Mouse (Mus musculus): Measurements from ENCODE around the gene R3hdm4.

Gene R3hdm4

DNA sequence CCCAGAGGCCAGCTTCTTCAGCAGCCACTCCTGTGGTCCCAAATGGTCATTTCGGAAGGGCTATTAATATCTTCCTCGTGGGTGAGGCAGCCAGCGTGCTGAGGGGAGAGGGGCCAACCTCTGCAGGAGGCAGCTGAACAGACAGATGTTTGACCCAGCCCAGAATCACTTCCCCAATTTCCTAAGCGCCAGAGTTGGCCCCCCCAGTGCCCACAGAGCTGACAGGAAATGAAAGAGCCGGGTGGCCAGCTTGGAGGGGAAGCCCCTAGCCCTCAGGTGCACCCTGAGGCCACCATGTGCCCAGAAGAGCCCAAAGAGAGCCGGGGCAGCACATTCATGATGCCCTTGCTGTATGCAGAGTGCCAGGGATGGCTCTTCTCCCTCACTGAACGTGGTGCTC lies 19.7 kb upstream of the R3hdm4 start:
- DNase-seq: peak; percentile 66 to 77

DNA sequence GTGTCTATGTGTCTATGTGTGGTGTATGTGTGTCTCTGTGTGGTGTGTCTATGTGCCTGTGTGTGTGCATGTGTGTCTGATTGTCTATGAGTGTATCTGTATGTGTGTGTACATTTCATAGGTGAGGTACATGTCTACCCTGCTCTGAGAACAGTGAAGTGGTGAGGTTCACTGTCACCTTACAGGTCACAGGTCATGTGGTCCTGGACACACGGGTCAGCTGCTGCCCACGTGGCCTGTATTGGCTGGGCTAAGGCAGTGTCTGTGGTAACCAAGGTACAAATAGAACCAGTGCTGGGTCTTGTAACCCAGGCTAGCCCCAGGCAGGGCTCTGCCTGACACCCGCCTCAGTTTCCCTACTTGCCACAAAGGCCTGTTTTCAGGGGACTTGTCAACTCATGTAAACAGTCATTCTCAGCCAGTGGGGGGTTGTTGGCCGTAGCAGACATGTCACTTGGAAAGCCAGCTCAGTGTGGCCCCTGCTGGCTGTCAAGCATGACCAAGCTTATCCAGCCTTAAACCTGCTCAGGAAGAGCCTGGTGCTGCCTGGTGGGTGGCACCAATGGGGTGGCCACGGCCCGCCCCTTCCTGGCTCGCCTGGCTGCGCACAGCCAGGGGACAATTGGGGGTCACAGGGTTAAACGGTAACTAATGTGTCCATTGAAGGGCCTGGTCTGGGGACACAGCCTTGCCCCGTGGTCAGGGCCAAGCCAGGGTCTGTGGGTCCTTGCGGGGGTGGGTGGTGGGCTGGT lies 16.9 kb upstream of the R3hdm4 start:
- DNase-seq: no peak

DNA sequence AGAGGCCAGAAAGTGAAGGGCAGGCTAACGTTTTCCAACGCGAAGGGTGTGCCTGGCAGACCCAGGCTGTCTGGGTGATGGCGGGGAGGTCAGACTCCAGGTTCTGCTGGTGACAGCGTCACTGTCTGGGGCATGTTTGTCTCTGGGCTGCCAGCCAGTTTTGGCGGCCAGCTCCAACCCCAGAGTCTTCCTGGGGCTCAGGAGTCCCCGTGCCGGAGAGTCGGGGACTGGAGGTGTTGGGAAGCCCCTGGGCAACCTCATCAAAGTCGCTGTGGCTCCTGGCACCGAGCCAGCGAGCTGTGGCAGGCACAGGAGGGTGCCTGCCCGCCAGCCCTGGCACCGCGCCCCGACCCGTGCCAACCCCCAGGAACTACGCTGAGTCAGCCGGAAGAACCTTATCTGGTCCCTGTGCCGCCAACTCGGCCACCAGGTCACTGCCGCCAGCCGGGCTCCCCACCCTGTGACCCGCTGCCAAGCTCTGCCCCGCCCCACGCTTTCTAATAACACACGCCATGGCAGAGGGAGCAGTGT lies 16.0 kb upstream of the R3hdm4 start:
- peak; percentile 90 to 94 for DNase-seq

DNA sequence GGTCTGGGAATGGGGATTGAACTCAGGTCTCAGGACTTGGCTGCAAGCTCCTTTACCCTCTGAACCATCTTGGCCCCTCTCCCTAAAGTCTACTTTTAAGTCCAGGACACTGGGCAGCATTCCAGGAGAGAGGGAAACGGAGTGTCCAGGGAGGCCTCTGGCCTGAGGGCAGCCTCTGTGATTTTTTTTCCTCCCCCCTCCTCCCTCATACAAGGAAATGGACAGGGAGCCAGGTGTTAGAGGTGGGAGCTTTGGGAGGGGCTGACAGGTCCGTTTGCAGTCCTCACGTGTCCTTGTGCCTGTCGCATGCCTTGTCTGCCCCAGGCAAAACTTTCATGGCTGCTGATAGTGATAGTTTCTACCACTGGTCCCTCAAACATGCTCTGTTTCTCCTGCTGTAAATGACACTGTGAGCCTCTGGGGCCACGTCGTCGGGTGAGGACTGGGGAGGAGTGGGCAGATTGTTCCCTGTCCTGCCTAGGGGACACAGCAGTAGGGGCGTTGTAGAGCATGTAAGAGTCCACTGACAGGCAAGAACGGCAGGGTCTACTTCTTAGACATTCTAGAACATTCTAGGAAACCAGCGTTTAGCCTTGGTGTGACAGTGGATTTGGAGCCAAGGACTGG lies 15.4 kb upstream of the R3hdm4 start:
- DNase-seq: peak in 1 of 2 experiments; percentile 46

DNA sequence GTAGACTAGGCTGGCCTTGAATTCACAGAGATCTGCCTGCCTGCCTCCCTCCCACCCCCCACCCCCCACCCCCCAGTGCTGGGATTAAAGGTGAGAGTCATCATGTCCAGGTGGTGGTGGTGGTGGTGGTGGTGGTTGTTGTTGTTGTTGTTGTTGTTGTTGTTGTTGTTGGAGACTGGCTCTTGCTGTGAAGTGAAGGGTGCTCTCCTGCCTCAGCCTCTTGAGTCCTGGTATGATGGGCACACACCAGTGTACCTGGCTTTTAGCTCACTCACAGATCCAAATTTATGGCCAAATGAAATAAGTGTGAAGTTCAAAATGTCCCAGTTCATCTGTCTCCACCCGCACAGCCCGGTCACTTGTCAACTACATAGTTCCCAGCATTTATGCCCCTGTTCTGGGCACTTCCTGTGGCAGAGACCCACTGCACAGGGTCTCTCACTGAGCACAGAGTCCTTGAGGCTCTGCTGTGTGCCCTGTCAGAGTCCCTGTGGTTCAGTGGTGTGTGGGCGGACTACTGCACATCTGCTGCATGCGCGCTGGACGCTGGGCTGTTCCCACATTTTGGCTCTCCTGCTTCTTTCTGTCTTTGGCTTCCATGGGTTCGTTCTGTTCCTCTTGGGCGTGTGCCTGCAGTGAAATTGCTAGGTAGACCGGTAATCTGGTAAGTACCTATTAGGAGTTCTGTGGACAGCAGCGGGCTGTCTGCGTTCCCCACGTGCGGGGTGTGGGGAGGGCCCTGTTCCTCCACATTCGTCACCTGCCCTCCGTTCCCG lies 14.0 kb upstream of the R3hdm4 start:
- DNase-seq: no peak

- peak; percentile 91 to 97 for DNase-seq
Measured at GRCm38 (mm10) chr10:79934272-79934721, 13.3 kb upstream of the R3hdm4 start.

- no peak for DNase-seq
Measured at GRCm38 (mm10) chr10:79933861-79934260, 12.9 kb upstream of the R3hdm4 start.

DNA sequence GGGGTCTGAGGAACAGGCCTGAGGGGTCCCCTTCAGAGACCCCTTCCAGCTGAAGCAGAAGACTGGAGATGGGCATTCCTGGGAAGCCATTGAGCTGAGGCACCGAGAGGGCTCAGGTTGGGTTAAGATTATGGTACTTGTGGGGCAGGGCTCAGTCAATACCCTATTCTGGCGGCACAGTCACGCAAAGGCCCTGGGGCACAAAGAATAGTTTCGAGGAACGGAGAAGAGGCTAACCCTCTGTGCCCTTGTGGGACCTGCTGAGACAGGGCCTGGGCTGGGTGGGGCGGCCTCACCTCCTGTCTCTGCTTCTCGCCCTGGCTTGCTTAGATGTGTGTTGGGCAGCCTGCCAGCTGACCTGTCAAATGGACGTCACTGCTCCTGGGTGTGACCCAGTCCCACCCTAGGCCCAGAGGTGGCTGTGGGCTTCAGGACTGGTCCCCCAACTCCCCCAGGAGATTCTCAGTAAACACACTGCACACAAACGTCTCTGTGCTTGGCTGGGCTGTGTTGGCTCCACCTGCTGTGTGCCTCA lies 12.2 kb upstream of the R3hdm4 start:
- DNase-seq: peak; percentile 53 to 64

DNA sequence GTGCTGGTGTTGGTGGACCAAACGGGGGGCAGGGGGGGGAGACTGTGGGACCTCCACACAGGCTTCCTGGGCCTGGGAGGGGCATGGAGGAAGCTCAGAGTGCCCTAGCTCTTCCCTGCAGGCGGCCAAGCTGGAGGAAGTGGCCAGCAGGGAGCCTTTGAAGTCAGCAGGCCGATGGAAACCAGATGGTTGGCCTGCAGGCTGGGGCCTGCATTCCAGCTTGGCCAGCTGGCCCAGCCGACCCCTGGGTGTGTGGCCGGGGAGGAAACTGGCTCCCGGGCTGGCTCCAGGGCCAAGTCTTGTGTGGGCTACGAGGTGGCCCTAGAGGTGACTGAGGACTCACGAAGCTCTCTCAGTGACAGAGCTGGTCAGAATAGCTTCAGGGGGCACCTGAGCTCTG lies 11.7 kb upstream of the R3hdm4 start:
- peak; percentile 82 to 94 for DNase-seq

- DNase-seq: no peak
Measured at GRCm38 (mm10) chr10:79931797-79932196, 10.8 kb upstream of the R3hdm4 start.

GRCm38 (mm10) chr10:79930826-79931186 lies 9.8 kb upstream of the R3hdm4 start:
- no peak for DNase-seq

DNA sequence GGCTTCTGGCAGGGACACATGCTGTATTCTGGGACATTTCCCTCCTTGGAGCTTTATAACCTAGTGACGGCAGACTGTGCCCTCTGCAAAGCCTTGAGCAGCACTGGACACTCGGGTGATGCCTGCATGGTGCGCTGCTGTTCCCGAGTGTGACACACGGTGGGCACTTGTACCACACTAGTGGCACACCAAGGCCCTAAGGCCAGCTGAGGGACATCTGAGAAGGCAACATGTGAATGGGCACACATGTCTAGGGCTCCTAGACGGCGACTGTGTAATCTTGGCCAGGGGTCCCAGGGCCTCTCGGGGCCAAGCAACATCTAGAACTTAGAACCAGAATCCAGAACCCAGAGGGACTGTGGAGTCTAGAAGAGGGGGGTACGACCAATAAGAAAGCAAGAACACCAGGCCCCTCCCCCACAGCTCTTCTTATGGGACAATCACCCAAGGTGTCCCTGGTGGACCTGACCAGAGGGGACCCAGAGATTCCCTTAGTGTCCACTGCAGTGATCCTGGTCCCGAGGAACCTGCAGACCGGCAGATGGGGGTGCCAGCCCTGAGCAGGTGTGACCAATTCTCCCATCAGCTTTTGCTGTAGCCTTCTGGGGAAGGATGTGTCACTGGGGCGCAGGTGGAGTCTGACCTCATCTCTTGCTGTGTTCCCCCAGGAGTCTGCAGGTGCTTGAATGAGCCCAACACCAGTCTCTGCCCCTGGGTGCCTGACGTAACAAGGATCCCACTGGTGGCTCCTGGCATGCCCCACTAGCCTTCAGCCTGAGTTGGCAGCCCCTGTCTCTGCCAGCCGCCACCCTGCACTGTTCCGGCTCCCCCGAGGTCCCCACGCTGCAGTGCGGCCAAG lies 9.2 kb upstream of the R3hdm4 start:
- DNase-seq: no peak

- no peak for DNase-seq
Measured at GRCm38 (mm10) chr10:79928907-79929701, 8.1 kb upstream of the R3hdm4 start.

DNA sequence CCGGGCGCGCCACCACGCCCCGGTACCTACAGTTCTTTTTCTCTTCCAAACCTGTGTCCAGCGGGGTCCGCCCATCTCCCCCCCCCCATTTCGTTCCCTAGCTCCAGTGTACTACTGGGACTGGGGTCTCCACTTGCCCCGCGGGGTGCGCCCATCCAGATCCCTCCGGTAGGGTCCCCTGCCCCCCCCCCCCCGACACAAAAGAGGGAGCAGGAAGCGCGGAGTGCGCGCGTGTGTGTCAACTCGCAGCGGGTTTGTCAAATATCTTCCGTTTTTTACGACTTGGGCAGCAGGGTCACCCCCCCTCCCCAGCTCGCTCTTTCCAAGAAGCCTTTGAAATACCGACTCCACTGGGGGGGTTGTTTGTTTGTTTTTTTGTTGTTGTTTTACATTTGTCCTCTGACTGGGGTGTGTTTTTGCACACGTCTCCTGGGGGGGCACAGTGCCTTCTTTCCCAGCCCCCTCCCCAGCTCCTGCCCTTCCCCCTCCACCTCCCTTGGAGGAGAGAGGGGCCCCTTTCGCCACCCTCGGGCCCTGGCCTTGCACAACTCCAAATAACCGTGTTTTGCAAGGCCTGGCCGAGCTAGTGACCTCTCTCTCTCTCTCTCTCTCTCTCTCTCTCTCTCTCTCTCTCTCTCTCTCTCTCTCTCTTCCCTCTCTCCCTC lies 7.2 kb upstream of the R3hdm4 start:
- peak; percentile 75 to 84 for DNase-seq

- DNase-seq: peak; percentile 78 to 83
Measured at GRCm38 (mm10) chr10:79927324-79928029, 6.5 kb upstream of the R3hdm4 start.

GRCm38 (mm10) chr10:79926491-79927323 lies 5.7 kb upstream of the R3hdm4 start, which contains the start of gene Arid3a:
Gene Arid3a, plus strand, starts transcription at chr10:79927043.
- peak; percentile 95 to 96 for DNase-seq

GRCm38 (mm10) chr10:79925785-79926490 lies 4.9 kb upstream of the R3hdm4 start:
- DNase-seq: no peak
